8 mouse cellular contexts compared by ENCODE assay signal in the genomic region with DNA sequence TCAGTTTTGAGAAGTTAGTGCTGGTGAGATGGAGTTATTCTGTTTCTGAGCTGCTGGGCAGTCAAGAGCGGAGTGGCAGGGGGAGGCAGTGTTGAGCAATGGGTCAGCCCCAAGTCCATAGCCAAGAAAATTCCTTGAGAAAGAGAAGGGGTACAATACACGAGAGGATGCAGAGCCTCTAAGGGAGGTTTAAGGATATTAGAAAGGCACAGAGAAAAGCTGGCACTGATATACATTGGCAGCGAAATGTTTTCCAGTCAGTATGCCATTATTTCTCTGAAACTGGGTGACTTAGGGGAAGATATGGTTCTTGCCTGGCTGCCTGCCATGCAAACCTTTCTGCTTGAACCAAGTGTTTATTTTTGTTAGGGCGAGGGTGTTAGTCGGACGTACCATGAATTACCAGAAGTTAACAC. TPM values are rescaled to one million over a fixed set of nuclear protein-coding genes. Genes with fewer than 3 reads are reported as not detected.
DNase-seq lines count a peak whose midpoint lies in the region; ATAC-seq lines count a peak whose summit lies in the region.
"Had no signal": no experiment of that assay in that cellular context is flagged by ENCODE, and none has a peak within 500 bp of the region (broad histone marks: within the 10 kb centered on the region; RNA-seq: fewer than 3 reads in every experiment).

No protein-coding gene starts in this region.

- WGBS in embryonic facial prominence, embryonic 10.5 days = 63% methylated on average over 6 of the region's 6 CpGs

- H3K27me3 ChIP-seq in embryonic facial prominence, embryonic 10.5 days (replicated peaks; ENCODE audit: low read depth, poor library complexity, severe bottlenecking) = no peaks in the 10 kb centered on the region

- 0 out of 2 replicates have a peak, but pooled peaks cover 4% of the 10 kb centered on the region for H3K36me3 ChIP-seq in embryonic facial prominence, embryonic 10.5 days (replicated peaks)

- H3K4me1 ChIP-seq in embryonic facial prominence, embryonic 10.5 days = peaks cover 8% of the 10 kb centered on the region

- peak; percentile 5 to 18 for DNase-seq in kidney, postnatal 4 days
- DNase-seq in kidney, postnatal 14 days = no peak
- DNase-seq in lung, adult 18-20 months = peak; percentile 62 to 65
- DNase-seq in yolk sac, embryonic 10.5 days (ENCODE audit: low spot score) = peak; percentile 24
- DNase-seq in embryonic facial prominence, embryonic 10.5 days (ENCODE audit: low spot score) = no peak
- DNase-seq in thymus, postnatal 4 days = no peak

- H3K9me3 ChIP-seq in embryonic facial prominence, embryonic 10.5 days = no peaks in the 10 kb centered on the region
- H3K9me3 ChIP-seq: G1E had no signal

- ATAC-seq in erythroid progenitor cell, adult 5-6 weeks (replicated peaks; ENCODE audit: low FRiP score, poor library complexity, severe bottlenecking) = peak; percentile 37; the same call in 1 of the 2 replicates

- H3K27ac ChIP-seq in embryonic facial prominence, embryonic 10.5 days (replicated peaks) = no peak overlapping the region

- H3K4me3 ChIP-seq in embryonic facial prominence, embryonic 10.5 days = no peak overlapping the region

RNA-seq across cellular contexts. Expression of a gene that starts 56.6 kb away (rescaled TPM):
- 54.1 and 80.5 TPM in 2 replicates for total RNA-seq in erythroid progenitor cell, adult 5-6 weeks (2015; ENCODE audit: low replicate concordance)
- 18.4 and 38.5 TPM in 2 replicates for total RNA-seq in erythroid progenitor cell, adult 5-6 weeks (2017; ENCODE audit: low replicate concordance)
- polyA plus RNA-seq in embryonic facial prominence, embryonic 10.5 days (2016; fragmentation: Nextera tagmentation; extraction: Ambion mirVana) = 148 and 153 TPM in 2 replicates

Comparison
In these comparisons a context has a peak if more than half of its experiments do, and no peak if none do; other contexts are left out.
1. DNase-seq: peak in kidney, postnatal 4 days (2 of 2), lung, adult 18-20 months (2 of 2) and yolk sac, embryonic 10.5 days (single experiment); none in kidney, postnatal 14 days (single experiment), embryonic facial prominence, embryonic 10.5 days (single experiment) and thymus, postnatal 4 days (single experiment).